Mouse (Mus musculus) cerebellum, adult 2 months (tissue): ENCODE measurements around the gene Def6.

Experiments
- CTCF ChIP-seq: fragments of 200-500 bp; IDR thresholded peaks from 2 replicates; pipeline ENCODE4 v1.5.1; 2011; ENCODE audit warnings: low read depth, mild to moderate bottlenecking, control low read depth, low read length, moderate library complexity, borderline replicate concordance; ENCODE audit not compliant: insufficient read depth
- POLR2A ChIP-seq: fragments of 200-500 bp; IDR thresholded peaks from 2 replicates; pipeline ENCODE4 v1.6.1; 2011; ENCODE audit warnings: low read length, control low read depth, borderline replicate concordance; ENCODE audit not compliant: insufficient read depth

DNA sequence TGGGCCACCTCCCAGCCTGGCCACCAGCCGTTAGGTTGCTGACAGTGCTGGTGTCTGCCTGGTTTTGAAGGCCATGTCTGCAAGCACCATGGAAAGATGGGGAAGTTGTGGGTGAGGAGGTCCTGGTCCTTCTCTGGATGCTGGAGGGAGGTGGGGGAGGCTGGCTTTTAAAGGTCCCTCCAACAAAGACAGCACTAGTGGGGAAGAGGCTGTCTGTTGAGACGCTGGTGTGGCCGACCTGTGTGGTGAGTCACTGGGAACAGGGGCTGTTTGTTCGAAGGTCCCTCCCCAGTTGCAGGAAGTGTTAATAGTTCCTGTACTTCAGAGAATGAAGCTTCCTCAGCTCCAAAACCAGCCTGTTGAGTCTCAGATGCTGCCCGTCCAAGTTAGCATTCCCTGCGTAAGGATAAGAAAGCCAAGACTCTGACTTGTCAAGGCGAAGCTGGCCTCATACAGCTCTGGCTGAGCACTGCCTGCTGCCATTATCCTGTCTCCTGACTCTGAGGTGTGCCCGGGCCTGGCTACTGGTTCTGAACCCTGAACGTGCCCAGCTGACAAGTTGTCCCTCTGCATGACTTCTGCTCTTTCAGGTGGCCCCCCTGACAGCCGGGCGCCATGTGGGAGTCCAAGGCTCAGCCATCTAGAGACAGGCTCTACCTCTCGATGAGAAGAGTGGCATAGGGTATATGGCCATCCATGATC lies 44.2 kb downstream of the Def6 start:
- TF ChIP-seq CTCF (no peak), POLR2A (no peak)
